Mouse (Mus musculus) liver, adult 2 months (tissue): ENCODE measurements at regions not wholly inside any gene's neighbourhood (a gene's known extent, or its start where the extent isn't known, plus 50 kb on each side); places are given as distances from the start of the nearest gene placed in this dataset.

ENCODE experiments used
- DNase-seq: peaks from one replicate; pipeline ENCODE4 v3.0.0-alpha.2; 2011; ENCODE audit warnings: low read depth, low spot score; ENCODE audit errors: extremely low read depth
- H3K27ac ChIP-seq: fragments of 200-500 bp; replicated peaks from 2 replicates; pipeline ENCODE4 v1.5.1; 2012; ENCODE audit warnings: low read depth, mild to moderate bottlenecking, control low read depth, inconsistent platforms, low read length; ENCODE audit not compliant: insufficient read depth
- H3K27me3 ChIP-seq: fragments of 200-500 bp; 2 replicates; pipeline ENCODE4 v1.6.1; 2012; ENCODE audit warnings: mild to moderate bottlenecking, moderate library complexity, low read length, inconsistent platforms; ENCODE audit not compliant: control insufficient read depth, insufficient read depth
- H3K36me3 ChIP-seq: fragments of 200-500 bp; 2 replicates; pipeline ENCODE4 v1.6.1; 2012; ENCODE audit warnings: low read length, inconsistent platforms; ENCODE audit not compliant: control insufficient read depth, insufficient read depth
- H3K4me1 ChIP-seq: fragments of 200-500 bp; 2 replicates; pipeline ENCODE4 v1.6.1; 2011; ENCODE audit warnings: low read length; ENCODE audit not compliant: control insufficient read depth, insufficient read depth
- H3K4me3 ChIP-seq: fragments of 200-500 bp; 2 replicates; pipeline ENCODE4 v1.5.1; 2011; ENCODE audit warnings: low read depth, mild to moderate bottlenecking, control low read depth, low read length, moderate library complexity; ENCODE audit not compliant: insufficient read depth
- H3K79me2 ChIP-seq: fragments of 200-500 bp; 2 replicates; pipeline ENCODE4 v1.6.1; 2012; ENCODE audit warnings: inconsistent platforms, mild to moderate bottlenecking, low read length, moderate library complexity; ENCODE audit not compliant: control insufficient read depth, insufficient read depth
- H3K9ac ChIP-seq: fragments of 200-500 bp; 2 replicates; pipeline ENCODE4 v1.6.1; 2012; ENCODE audit warnings: low read depth, mild to moderate bottlenecking, control low read depth, inconsistent platforms, low read length
- CTCF ChIP-seq: fragments of 200-500 bp; IDR thresholded peaks from 2 replicates; pipeline ENCODE4 v1.5.1; 2011; ENCODE audit warnings: low read depth, low read length, control low read depth
- POLR2A ChIP-seq: fragments of 200-500 bp; IDR thresholded peaks from 2 replicates; pipeline ENCODE4 v1.6.1; 2011; ENCODE audit warnings: low read length, control low read depth; ENCODE audit not compliant: insufficient read depth; ENCODE audit errors: extremely low read depth
- WGBS: fragments of 180-500 bp; shearing (Covaris S2); methylation state at CpG from one replicate; pipeline ENCODE4 v1.1.7; 2018; 5-methylcytosine and 5-hydroxymethylcytosine counted together

DNA sequence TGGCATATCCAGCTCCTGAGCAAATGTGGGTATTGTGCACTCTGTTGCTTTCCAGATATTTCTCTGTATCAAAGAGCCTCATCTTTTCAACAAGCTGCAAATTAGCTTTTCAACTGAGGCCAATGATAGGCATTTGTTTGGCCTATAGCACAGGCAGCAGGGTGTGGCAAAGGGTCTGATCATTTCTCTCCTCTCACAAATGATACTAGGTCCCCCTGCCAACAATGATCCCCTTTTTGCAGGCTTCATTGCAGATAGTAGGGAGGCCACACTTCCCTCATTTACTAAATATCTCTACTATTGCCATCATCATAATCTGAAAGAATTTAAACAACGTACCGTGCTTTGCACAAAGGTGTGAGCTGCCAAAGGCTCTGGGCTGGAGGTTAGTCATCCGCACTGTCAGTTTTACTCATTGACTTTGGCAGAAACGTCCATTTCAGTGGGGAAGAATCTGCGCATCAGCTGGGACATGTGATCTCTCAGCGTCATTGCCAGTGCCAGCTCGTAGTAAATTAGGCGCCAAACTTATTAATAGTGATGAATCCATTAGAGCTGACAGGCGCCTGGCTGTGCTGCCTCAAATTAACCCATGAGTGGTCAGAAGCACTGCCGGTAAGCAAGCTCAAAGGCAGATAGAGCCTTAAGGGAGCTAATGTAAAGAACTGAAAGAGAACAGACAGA lies 147.4 kb upstream of the Foxq1 start:
- no peaks in the 10 kb centered on the region for H3K36me3 ChIP-seq

GRCm38 (mm10) chr13:31409123-31409513 lies 146.8 kb upstream of the Foxq1 start:
- H3K36me3 ChIP-seq: no peaks in the 10 kb centered on the region
- 82% methylated on average over 2 of the region's 2 CpGs for WGBS
- H3K79me2 ChIP-seq: no peaks in the 10 kb centered on the region
- no peaks in the 10 kb centered on the region for H3K27me3 ChIP-seq
- no peak for DNase-seq
- TF ChIP-seq CTCF (no peak), POLR2A (no peak)
- no peak overlapping the region for H3K27ac ChIP-seq
- no peak overlapping the region for H3K4me3 ChIP-seq
- H3K4me1 ChIP-seq: no peaks in the 10 kb centered on the region
- H3K9ac ChIP-seq: no peak overlapping the region

More for the DNA sequence above, 147.4 kb upstream of the Foxq1 start:
- Histone ChIP-seq H3K9ac (no peak overlapping the region), H3K27ac (no peak overlapping the region), H3K4me3 (no peak overlapping the region), H3K4me1 (no peaks in the 10 kb centered on the region), H3K27me3 (no peaks in the 10 kb centered on the region), H3K79me2 (no peaks in the 10 kb centered on the region)
- DNase-seq: no peak
- no peak for TF ChIP-seq POLR2A
- no peak for TF ChIP-seq CTCF
- WGBS: 83% methylated on average over 10 of the region's 10 CpGs

DNA sequence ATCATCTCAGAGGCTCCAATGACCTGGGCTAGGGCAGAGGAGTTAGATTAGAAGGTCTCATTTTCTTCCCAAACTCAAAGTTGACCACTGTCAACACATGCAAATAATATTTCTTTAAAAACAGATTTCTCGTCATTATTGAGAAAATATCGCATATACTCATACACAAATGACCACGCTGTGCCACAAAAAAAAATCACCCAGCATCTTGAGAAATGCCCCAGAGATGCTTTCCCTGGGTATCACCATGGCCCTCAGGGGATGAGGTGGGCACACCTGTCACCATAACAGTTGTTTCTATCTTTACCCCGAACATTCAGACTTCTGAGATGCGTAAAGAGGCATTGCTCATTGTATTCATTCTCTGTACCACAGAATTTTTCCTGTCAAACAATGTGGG lies 134.4 kb upstream of the Foxq1 start:
- Histone ChIP-seq H3K36me3 (no peaks in the 10 kb centered on the region), H3K27me3 (no peaks in the 10 kb centered on the region), H3K9ac (no peak overlapping the region), H3K27ac (no peak overlapping the region), H3K79me2 (no peaks in the 10 kb centered on the region), H3K4me1 (no peaks in the 10 kb centered on the region), H3K4me3 (no peak overlapping the region)
- DNase-seq: no peak
- WGBS: 91% methylated on average over 5 of the region's 5 CpGs
- no peak for TF ChIP-seq CTCF
- TF ChIP-seq POLR2A: no peak

DNA sequence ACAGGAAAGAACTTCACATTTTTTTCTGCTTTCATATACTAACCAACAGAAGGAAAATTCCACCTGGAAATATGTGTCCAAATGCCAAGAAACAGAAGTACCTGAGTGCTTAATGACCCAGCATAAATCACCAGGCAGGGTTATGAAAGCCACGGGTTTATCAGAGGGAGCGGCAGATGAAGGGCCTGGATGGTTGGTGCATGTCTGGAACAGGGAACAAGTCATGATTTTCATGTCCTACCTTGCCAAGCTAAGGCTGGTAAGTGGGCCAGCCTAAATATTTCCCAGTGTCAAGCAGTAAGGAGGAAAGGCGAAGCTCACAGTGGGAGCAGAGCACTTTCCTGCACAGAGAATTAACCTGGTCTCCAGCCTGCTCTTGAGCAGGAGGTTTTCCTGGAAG lies 132.3 kb upstream of the Foxq1 start:
- no peaks in the 10 kb centered on the region for H3K36me3 ChIP-seq
- H3K9ac ChIP-seq: no peak overlapping the region
- H3K27me3 ChIP-seq: no peaks in the 10 kb centered on the region
- no peak overlapping the region for H3K27ac ChIP-seq
- no peak overlapping the region for H3K4me3 ChIP-seq
- TF ChIP-seq CTCF: no peak
- TF ChIP-seq POLR2A: no peak
- no peak for DNase-seq
- WGBS: 93% methylated on average over 3 of the region's 3 CpGs
- no peaks in the 10 kb centered on the region for H3K79me2 ChIP-seq
- H3K4me1 ChIP-seq: no peaks in the 10 kb centered on the region

- TF ChIP-seq POLR2A: no peak
- TF ChIP-seq CTCF: no peak
- no peak for DNase-seq
- H3K27me3 ChIP-seq: no peaks in the 10 kb centered on the region
- H3K79me2 ChIP-seq: no peaks in the 10 kb centered on the region
- H3K4me3 ChIP-seq: no peak overlapping the region
- 85% methylated on average over 7 of the region's 7 CpGs for WGBS
- no peak overlapping the region for H3K27ac ChIP-seq
- H3K9ac ChIP-seq: no peak overlapping the region
- H3K36me3 ChIP-seq: no peaks in the 10 kb centered on the region
- no peaks in the 10 kb centered on the region for H3K4me1 ChIP-seq
These were observed 130.0 kb upstream of the Foxq1 start for GRCm38 (mm10) chr13:31425825-31426500.

- Histone ChIP-seq H3K27ac (no peak overlapping the region), H3K4me3 (no peak overlapping the region), H3K4me1 (peaks cover 3% of the 10 kb centered on the region; the same call in 1 of the 2 replicates), H3K9ac (no peak overlapping the region), H3K36me3 (no peaks in the 10 kb centered on the region), H3K27me3 (no peaks in the 10 kb centered on the region), H3K79me2 (no peaks in the 10 kb centered on the region)
- TF ChIP-seq CTCF: no peak
- TF ChIP-seq POLR2A: no peak
- no peak for DNase-seq
- 90% methylated on average over 7 of the region's 7 CpGs for WGBS
These were observed 119.5 kb upstream of the Foxq1 start for GRCm38 (mm10) chr13:31436434-31436833.
